Mouse (Mus musculus): Measurements from ENCODE around the gene Polr2g. TPM values are rescaled to one million over a fixed set of nuclear protein-coding genes. Genes with fewer than 3 reads are reported as not detected.
A peak's percentile ranks its signal among the peaks of the same experiment; 100 is the strongest.
"Not testable (repeated sequence)": the region's sequence is repeated elsewhere in the genome, so short reads cannot be mapped to it uniquely, and the experiment has no call there.

Gene Polr2g
- polyA plus RNA-seq, 1 experiment: 152 TPM

DNA sequence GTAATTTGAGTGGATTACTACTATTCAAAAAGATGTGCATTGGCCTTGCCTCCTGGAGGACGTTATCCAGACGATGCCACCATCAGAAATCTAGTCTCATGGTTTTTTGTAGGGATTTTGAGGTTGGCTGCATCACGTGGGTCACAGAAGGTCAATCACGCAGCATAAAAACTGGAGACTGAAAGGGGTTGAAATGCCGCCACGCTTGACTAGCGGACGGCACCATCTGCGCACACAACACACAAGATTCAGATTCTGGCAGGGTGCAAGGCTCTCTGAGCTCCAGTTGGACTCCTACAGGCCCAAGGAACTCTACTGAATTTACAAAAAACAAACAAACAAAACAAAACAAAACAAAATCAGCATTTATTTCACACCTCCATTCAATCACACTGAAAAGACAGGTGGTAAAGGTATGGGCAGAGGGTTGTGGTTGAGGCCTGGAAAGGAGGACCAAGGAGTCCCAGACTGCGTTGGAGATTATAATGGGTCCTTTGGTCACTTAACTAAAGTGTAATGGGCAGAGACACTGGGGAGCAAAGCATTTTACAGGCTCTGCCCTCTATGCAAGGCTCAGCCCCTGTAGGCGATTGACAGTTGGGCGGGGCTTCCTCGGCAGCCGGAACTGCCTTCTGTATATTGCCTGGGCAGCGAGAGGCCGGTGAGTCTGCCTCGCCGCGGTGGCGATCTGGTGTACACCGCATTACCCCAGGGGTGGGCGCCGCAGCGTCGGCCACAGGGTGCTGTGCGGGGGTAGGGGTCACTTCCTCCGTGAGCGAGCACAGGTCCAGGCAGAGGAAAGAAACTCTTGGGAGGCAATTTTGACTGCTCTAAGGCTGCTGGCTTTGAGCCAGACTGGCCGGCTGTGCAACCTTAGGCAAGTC is 41.8 kb upstream of the Polr2g start:
- no peaks in the 10 kb centered on the region for H3K79me2 ChIP-seq (ENCODE audit: control insufficient read depth, insufficient read depth)
- TF ChIP-seq SRF (IDR thresholded peaks at IDR 0.05; ENCODE audit: control insufficient read depth, insufficient read length, low read depth): no peak
- no peak for TF ChIP-seq REST (IDR thresholded peaks at IDR 0.05; ENCODE audit: insufficient read depth, insufficient read length)
- TF ChIP-seq MYOD1 (IDR thresholded peaks at IDR 0.05; ENCODE audit: control insufficient read depth in 1 of 3, insufficient read length in 2 of 3, low read depth in 2 of 3): no peak
- TF ChIP-seq TCF3 (IDR thresholded peaks at IDR 0.05; ENCODE audit: insufficient read length, low read depth): no peak
- no peak for TF ChIP-seq TCF12 (IDR thresholded peaks at IDR 0.05; ENCODE audit: insufficient read depth, poor library complexity, severe bottlenecking)
- TF ChIP-seq MYOG (IDR thresholded peaks at IDR 0.05; ENCODE audit: control insufficient read depth in 1 of 3, insufficient read depth in 1 of 3, insufficient read length in 2 of 3, low read depth in 2 of 3): no peak
- no peak for TF ChIP-seq E2F4 (IDR thresholded peaks at IDR 0.05; ENCODE audit: insufficient read depth)
- TF ChIP-seq MAX (IDR thresholded peaks at IDR 0.05; ENCODE audit: low read depth): no peak
- TF ChIP-seq POLR2AphosphoS2 (IDR thresholded peaks at IDR 0.05; ENCODE audit: insufficient read length, low read depth): no peak
- no peak for TF ChIP-seq USF1 (IDR thresholded peaks at IDR 0.05; ENCODE audit: low read depth)
- no peak for TF ChIP-seq CEBPB (IDR thresholded peaks at IDR 0.05; ENCODE audit: insufficient read depth, poor library complexity, severe bottlenecking)
- no peak for TF ChIP-seq POLR2A (IDR thresholded peaks at IDR 0.05; ENCODE audit: insufficient read length, low read depth)
- H3K4me3 ChIP-seq: no peak overlapping the region
- no peak overlapping the region for H3K4me2 ChIP-seq (ENCODE audit: low read depth)
- no peak overlapping the region for H3ac ChIP-seq (ENCODE audit: control insufficient read depth, insufficient read length)
- H3K27me3 ChIP-seq (ENCODE audit: control insufficient read depth, insufficient read depth, insufficient read length): no peaks in the 10 kb centered on the region
- peaks cover 19% of the 10 kb centered on the region for H3K36me3 ChIP-seq (ENCODE audit: control insufficient read depth, insufficient read depth)

DNA sequence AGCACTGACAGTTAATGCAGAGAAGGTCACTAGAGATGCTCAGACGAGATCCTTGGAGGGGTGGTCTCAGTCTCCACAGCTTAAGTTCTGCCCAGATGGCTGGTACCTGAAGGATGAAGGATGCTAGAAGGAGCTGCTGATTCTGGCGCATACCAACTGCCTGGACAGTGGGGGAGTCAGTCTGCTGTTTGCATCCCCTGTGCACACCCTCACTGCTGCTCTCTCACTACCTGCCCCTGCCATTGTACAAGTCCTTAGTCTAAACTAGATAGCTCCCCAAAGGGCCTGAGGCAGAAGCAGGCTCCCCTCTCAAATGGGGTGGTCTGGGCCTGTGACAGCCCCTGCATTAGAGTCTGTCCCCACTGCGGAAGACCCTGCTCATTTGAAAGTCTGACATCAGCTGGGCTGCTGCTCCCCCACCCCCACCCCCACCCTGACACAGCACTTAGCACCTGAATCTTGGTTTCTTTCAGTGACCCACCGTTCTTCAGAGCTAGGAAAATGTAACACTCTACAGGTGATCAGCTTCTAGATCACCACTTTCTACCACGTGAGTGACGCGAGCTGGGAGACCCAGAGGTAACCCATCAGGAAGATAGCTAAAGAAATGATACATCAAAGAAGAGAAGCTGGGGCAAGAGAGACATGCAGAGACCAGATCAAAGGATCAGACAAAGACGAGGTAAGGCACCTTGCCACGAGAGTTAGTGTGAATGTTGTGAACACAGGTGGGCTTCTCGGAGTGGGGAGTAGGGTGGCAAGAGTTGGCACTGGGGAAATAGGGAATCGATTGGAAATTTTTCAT is 40.9 kb upstream of the Polr2g start, which contains the start of gene Gng3:
Gng3 (minus strand) TSS at position 92 of the 805 bp plus-strand sequence.
- no peak within 1 kb of the TSS for H3ac ChIP-seq (ENCODE audit: control insufficient read depth, insufficient read length)
- H3K4me2 ChIP-seq (ENCODE audit: low read depth): peak within 1 kb of the TSS; percentile 56
- H3K4me3 ChIP-seq: peak within 1 kb of the TSS; percentile 19
- no peaks in the 10 kb centered on the region for H3K79me2 ChIP-seq (ENCODE audit: control insufficient read depth, insufficient read depth)
- TF ChIP-seq TCF3 (IDR thresholded peaks at IDR 0.05; ENCODE audit: insufficient read length, low read depth): no peak
- TF ChIP-seq POLR2AphosphoS2 (IDR thresholded peaks at IDR 0.05; ENCODE audit: insufficient read length, low read depth): peak; percentile 22
- H3K27me3 ChIP-seq (ENCODE audit: control insufficient read depth, insufficient read depth, insufficient read length): no peaks in the 10 kb centered on the region
- peaks cover 24% of the 10 kb centered on the region for H3K36me3 ChIP-seq (ENCODE audit: control insufficient read depth, insufficient read depth)

GRCm38 (mm10) chr19:8838041-8838730 is 39.8 kb upstream of the Polr2g start:
- TF ChIP-seq MAX (IDR thresholded peaks at IDR 0.05; ENCODE audit: low read depth): no peak
- no peak for TF ChIP-seq E2F4 (IDR thresholded peaks at IDR 0.05; ENCODE audit: insufficient read depth)
- TF ChIP-seq TCF12 (IDR thresholded peaks at IDR 0.05; ENCODE audit: insufficient read depth, poor library complexity, severe bottlenecking): no peak
- TF ChIP-seq USF1 (IDR thresholded peaks at IDR 0.05; ENCODE audit: low read depth): no peak
- no peak for TF ChIP-seq MYOD1 (IDR thresholded peaks at IDR 0.05; ENCODE audit: control insufficient read depth in 1 of 3, insufficient read length in 2 of 3, low read depth in 2 of 3)
- Histone ChIP-seq H3K27me3 (ENCODE audit: control insufficient read depth, insufficient read depth, insufficient read length) (no peaks in the 10 kb centered on the region), H3K36me3 (ENCODE audit: control insufficient read depth, insufficient read depth) (peaks cover 30% of the 10 kb centered on the region)

GRCm38 (mm10) chr19:8837251-8837791 is 38.9 kb upstream of the Polr2g start, which contains the start of gene Bscl2:
Gene Bscl2 (plus strand): TSS chr19:8837467.
- no peaks in the 10 kb centered on the region for H3K79me2 ChIP-seq (ENCODE audit: control insufficient read depth, insufficient read depth)
- no peak within 1 kb of the TSS for H3ac ChIP-seq (ENCODE audit: control insufficient read depth, insufficient read length)
- H3K27me3 ChIP-seq (ENCODE audit: control insufficient read depth, insufficient read depth, insufficient read length): no peaks in the 10 kb centered on the region
- H3K36me3 ChIP-seq (ENCODE audit: control insufficient read depth, insufficient read depth): peaks cover 39% of the 10 kb centered on the region
- H3K4me3 ChIP-seq: peak within 1 kb of the TSS; percentile 19
- peak within 1 kb of the TSS; percentile 56 for H3K4me2 ChIP-seq (ENCODE audit: low read depth)
- TF ChIP-seq MYOG (IDR thresholded peaks at IDR 0.05; ENCODE audit: control insufficient read depth in 1 of 3, insufficient read depth in 1 of 3, insufficient read length in 2 of 3, low read depth in 2 of 3) (no peak), POLR2A (IDR thresholded peaks at IDR 0.05; ENCODE audit: insufficient read length, low read depth) (peak; percentile 28), POLR2AphosphoS2 (IDR thresholded peaks at IDR 0.05; ENCODE audit: insufficient read length, low read depth) (peak; percentile 84)

More at GRCm38 (mm10) chr19:8838041-8838730, 39.8 kb upstream of the Polr2g start:
- peak overlapping the region; percentile 19 for H3K4me3 ChIP-seq
- H3K4me2 ChIP-seq (ENCODE audit: low read depth): peak overlapping the region; percentile 56
- no peak overlapping the region for H3ac ChIP-seq (ENCODE audit: control insufficient read depth, insufficient read length)
- no peaks in the 10 kb centered on the region for H3K79me2 ChIP-seq (ENCODE audit: control insufficient read depth, insufficient read depth)

DNA sequence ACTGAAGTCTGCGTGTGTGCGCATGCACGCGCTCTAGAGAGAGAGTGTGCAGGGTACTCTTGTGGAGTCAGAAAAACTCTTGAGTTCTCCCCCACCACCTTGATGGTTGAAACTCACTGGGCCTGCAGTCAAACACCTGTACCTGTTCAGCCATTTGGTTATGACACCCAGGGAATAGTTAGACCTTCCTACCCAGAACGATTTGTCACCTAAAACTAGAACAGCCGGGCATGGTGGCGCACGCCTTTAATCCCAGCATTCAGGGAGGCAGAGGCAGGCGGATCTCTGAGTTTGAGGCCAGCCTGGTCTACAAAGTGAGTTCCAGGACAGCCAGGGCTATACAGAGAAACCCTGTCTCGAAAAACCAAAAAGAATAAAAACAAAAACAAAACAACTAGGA is 38.0 kb upstream of the Polr2g start:
- H3K4me2 ChIP-seq (ENCODE audit: low read depth); H3K4me3 ChIP-seq: not testable (repeated sequence)

More for the DNA sequence above, 38.0 kb upstream of the Polr2g start:
- not testable (repeated sequence) for H3ac ChIP-seq (ENCODE audit: control insufficient read depth, insufficient read length); H3K79me2 ChIP-seq (ENCODE audit: control insufficient read depth, insufficient read depth); H3K27me3 ChIP-seq (ENCODE audit: control insufficient read depth, insufficient read depth, insufficient read length)
- H3K36me3 ChIP-seq (ENCODE audit: control insufficient read depth, insufficient read depth): peaks cover 42% of the 10 kb centered on the region

All from myocyte (in vitro differentiated cells).